Mouse (Mus musculus): ENCODE data around the gene Maml1. TPM values are rescaled to one million over a fixed set of nuclear protein-coding genes. Genes with fewer than 3 reads are reported as not detected.

Gene Maml1
- polyA plus RNA-seq, 1 experiment from 2014 or later = 1.5 TPM

GRCm38 (mm10) chr11:50228772-50229171, 63.3 kb downstream of the Maml1 start:
- Histone ChIP-seq H3K9ac (no peak overlapping the region), H3K27ac (replicated peaks) (peak overlapping the region; percentile 45), H3K4me2 (no peak overlapping the region), H3K4me3 (replicated peaks) (no peak overlapping the region), H3K36me3 (replicated peaks) (peaks cover 35% of the 10 kb centered on the region), H3K4me1 (replicated peaks) (peaks cover 62% of the 10 kb centered on the region), H3K27me3 (no peaks in the 10 kb centered on the region), H3K9me3 (replicated peaks) (no peaks in the 10 kb centered on the region)
- ATAC-seq (ENCODE audit: insufficient read depth) = no peak
- 53% methylated on average over 3 of the region's 3 CpGs for WGBS (ENCODE audit: insufficient replicate concordance)

DNA sequence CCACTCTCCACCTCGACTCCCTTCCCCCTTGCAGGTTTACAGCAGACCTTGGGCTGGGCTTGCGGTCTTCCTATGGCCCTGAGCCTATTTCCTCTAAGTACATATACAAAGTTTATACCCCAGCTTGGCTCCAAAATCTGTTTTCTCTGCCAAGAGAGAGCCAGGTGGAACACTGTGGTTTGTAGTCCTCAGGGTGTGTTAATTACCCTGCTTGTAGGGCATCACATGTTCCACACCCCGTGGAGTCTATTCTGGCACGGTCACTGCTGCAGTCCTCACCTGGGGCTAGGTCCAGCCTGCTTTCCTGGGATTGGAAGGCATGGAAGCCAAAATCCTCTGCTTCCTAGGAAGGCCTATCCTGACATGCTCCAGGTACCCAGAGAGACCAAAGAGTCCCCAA, 64.4 kb downstream of the Maml1 start:
- H3K9ac ChIP-seq = no peak overlapping the region
- no peaks in the 10 kb centered on the region for H3K9me3 ChIP-seq (replicated peaks)
- 82% methylated on average over 4 of the region's 4 CpGs for WGBS (ENCODE audit: insufficient replicate concordance)
- H3K4me2 ChIP-seq = peak overlapping the region; percentile 86
- peaks cover 72% of the 10 kb centered on the region for H3K4me1 ChIP-seq (replicated peaks)
- H3K4me3 ChIP-seq (replicated peaks) = no peak overlapping the region
- no peak for ATAC-seq (ENCODE audit: insufficient read depth)
- peak overlapping the region; percentile 97 for H3K27ac ChIP-seq (replicated peaks)
- no peaks in the 10 kb centered on the region for H3K27me3 ChIP-seq
- H3K36me3 ChIP-seq (replicated peaks) = peaks cover 24% of the 10 kb centered on the region

DNA sequence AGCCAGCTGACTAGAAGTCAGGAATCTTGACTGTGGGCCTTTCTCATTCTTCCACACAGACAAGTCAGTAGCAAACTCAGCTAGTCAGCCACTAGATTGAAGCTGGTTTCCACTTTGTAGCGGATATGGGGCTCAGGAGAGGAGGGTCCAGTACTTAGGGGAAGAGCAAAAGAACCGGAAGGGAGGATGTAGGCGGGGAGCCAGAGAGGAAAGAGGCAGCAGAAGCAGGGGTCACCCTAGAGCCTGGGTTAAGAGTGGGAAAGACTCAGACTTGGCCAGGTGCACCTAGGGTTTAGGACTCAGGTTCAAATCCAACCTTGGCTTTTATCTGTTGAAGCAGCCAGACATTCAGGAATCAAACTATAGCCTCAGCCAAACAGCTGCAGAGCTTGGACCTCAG, 64.9 kb downstream of the Maml1 start:
- H3K27ac ChIP-seq (replicated peaks) = peak overlapping the region; percentile 97

DNA sequence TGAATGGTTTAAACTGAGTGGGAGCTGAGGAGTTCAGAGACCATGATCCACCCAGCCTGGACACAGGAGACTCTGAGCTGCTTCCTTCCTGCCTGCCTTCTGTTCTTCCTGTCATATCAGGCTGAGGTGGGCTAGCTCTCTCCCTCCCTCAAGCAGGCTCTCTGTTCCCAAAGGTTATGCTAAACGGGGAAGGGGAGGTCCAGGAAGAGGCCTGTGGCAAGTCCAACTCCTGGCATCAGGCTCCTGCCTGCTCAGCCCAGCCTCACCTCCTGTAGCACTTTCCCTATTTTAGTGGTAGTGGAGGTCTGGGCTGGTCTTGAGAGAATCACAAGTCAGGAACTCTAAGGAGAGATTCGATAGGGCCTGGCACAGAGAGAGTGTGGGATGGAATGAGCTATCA, 65.7 kb downstream of the Maml1 start:
- no peaks in the 10 kb centered on the region for H3K9me3 ChIP-seq (replicated peaks)
- peak overlapping the region; percentile 97 for H3K27ac ChIP-seq (replicated peaks)
- peaks cover 11% of the 10 kb centered on the region for H3K36me3 ChIP-seq (replicated peaks)
- peaks cover 74% of the 10 kb centered on the region for H3K4me1 ChIP-seq (replicated peaks)
- ATAC-seq (ENCODE audit: insufficient read depth) = no peak
- 16% methylated on average over 2 of the region's 2 CpGs for WGBS (ENCODE audit: insufficient replicate concordance)
- H3K4me2 ChIP-seq = peak overlapping the region; percentile 86
- peak overlapping the region; percentile 99 for H3K9ac ChIP-seq
- peak overlapping the region; percentile 94 for H3K4me3 ChIP-seq (replicated peaks)
- no peaks in the 10 kb centered on the region for H3K27me3 ChIP-seq

More for the DNA sequence above, 64.9 kb downstream of the Maml1 start:
- no peaks in the 10 kb centered on the region for H3K9me3 ChIP-seq (replicated peaks)
- H3K27me3 ChIP-seq = no peaks in the 10 kb centered on the region
- H3K4me1 ChIP-seq (replicated peaks) = peaks cover 77% of the 10 kb centered on the region
- H3K4me2 ChIP-seq = peak overlapping the region; percentile 86
- H3K36me3 ChIP-seq (replicated peaks) = peaks cover 19% of the 10 kb centered on the region
- WGBS (ENCODE audit: insufficient replicate concordance) = 62% methylated on average over 3 of the region's 3 CpGs
- peak overlapping the region; percentile 94 for H3K4me3 ChIP-seq (replicated peaks)
- ATAC-seq (ENCODE audit: insufficient read depth) = no peak
- no peak overlapping the region; the same call in 1 of the 2 replicates for H3K9ac ChIP-seq

DNA sequence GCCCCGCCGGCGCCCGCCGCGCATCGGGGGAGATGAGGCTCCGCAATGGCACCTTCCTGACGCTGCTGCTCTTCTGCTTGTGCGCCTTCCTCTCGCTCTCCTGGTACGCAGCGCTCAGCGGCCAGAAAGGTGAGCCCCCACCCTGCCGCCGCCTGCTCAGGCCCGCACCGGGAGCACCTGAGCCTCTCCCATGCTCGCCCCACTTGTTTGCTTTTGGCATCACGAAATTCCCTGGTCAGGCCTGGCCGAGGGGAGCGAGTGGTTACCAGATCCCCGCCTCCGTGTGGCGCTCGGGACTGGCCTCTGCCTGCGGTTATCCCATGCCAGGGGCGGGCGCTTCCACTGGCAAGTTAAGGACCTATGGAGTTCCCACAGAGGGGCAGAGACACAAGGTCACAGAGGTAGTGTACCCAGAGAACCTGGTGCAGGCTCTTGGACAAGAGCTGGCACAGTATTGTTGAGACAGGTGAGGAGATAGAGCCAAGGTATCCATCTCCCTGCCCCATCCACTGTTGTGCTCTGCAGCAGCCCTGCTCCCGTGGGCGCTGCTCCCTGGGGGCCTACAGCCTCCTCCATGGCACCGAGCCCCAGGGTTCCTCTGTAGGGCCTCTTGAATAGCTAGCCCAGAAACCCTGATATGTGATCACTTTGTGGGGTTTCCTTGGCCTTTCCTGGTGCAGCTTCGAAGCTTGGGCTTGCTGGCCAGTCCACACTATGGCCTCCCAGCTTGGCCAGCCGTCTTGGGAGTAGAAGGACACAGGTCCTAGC, 66.3 kb downstream of the Maml1 start:
- ATAC-seq (ENCODE audit: insufficient read depth) = peak; percentile 7

DNA sequence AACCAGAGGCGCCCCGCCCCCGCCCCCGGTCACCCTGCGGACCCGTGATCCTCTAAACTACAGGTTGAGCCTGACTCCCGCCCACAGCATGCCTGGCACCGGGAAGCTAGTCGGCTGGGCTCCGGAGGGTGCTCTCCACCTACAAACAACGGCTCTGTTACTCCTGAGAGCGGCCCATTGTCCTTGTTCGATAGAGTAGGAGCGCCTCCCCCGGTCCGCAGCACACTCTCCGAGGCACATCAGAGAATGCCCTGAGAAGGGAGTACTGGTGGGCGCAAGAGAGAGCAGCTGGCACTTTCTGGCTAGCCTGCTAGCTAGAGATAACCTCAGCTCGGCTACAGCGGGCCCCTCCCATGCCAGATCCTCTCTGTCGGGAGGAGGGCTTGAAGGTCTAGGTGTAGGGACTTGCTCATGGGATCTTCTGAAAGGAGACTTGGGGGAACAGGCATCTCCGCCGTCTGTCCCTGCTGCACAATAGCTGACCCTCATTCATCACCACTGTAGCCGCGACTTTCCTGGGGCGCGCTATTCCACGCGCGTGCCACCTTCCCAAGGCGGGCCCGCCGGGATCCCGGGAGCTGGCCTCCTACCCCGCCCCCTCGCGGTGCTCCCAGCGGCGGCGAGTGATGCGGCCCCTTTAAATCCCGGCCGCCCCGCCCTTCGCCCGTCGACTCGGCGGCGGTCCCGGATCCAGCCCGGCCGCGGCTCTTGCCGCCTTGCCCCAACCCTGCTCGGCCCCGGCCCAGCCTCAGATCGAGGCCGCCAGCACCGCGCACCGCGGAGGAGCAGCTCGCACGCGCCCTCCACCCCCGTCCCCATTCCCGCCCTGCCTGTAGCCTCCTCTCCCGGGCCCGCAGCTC, 67.2 kb downstream of the Maml1 start:
- no peaks in the 10 kb centered on the region for H3K9me3 ChIP-seq (replicated peaks)
- WGBS (ENCODE audit: insufficient replicate concordance) = under 1% methylated on average over 70 of the region's 70 CpGs
- ATAC-seq (ENCODE audit: insufficient read depth) = peak; percentile 95

More for the DNA sequence above, 66.3 kb downstream of the Maml1 start:
- H3K9ac ChIP-seq = peak overlapping the region; percentile 99
- H3K27me3 ChIP-seq = no peaks in the 10 kb centered on the region
- H3K27ac ChIP-seq (replicated peaks) = peak overlapping the region; percentile 97
- peaks cover 71% of the 10 kb centered on the region for H3K4me1 ChIP-seq (replicated peaks)
- peaks cover 6% of the 10 kb centered on the region for H3K36me3 ChIP-seq (replicated peaks)
- no peaks in the 10 kb centered on the region for H3K9me3 ChIP-seq (replicated peaks)
- WGBS (ENCODE audit: insufficient replicate concordance) = under 1% methylated on average over 34 of the region's 34 CpGs
- H3K4me2 ChIP-seq = peak overlapping the region; percentile 86
- H3K4me3 ChIP-seq (replicated peaks) = peak overlapping the region; percentile 94

DNA sequence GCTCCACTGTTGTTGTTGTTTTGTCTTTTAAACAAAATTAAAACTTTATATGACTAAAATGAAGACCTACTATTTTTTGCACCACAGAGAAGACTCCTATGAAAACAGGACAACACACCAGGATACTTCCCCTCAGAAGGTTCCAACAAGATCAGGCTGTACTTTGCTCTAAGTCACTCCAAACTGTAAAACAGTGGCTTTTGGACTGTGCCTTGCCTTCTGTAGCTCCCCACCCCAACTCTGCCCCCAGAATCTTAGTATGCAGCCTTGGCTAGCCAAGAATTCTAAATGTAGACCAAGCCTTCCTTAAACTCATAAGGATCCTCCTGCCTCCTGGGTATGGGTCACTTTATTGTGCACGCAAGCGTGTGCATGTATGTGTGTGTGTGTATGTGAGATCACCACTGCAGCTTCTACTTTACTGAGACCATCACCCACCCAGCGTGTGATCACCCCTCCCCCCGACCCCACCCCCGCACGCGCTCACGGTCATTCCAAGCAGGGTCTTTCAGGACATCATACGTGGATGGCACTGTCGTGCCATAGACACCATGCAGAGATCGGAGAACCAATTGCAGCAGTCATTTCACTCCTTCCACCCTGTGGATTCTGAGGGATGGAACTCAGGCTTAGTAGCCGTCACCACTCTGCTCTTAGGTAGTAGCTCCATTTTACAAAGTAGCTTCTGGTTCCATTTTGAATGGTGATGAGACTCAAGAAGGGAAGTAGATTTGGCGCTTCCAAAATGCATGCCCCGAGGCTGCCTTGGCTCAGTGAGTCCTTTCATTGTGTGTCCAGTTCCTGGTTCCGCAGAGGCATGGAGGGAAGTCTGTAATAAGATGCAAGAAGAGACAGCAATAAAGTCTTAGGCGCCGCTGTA, 68.1 kb downstream of the Maml1 start:
- Histone ChIP-seq H3K9me3 (replicated peaks) (no peaks in the 10 kb centered on the region), H3K27me3 (no peaks in the 10 kb centered on the region), H3K4me3 (replicated peaks) (peak overlapping the region; percentile 94), H3K36me3 (replicated peaks) (no peaks in the 10 kb centered on the region; the same call in 1 of the 2 replicates), H3K4me1 (replicated peaks) (peaks cover 67% of the 10 kb centered on the region), H3K9ac (peak overlapping the region; percentile 99), H3K4me2 (peak overlapping the region; percentile 86), H3K27ac (replicated peaks) (peak overlapping the region; percentile 97)
- WGBS (ENCODE audit: insufficient replicate concordance) = 4% methylated on average over 17 of the region's 17 CpGs
- no peak for ATAC-seq (ENCODE audit: insufficient read depth)

More for the DNA sequence above, 67.2 kb downstream of the Maml1 start:
- Histone ChIP-seq H3K4me1 (replicated peaks) (peaks cover 67% of the 10 kb centered on the region), H3K27me3 (no peaks in the 10 kb centered on the region), H3K36me3 (replicated peaks) (no peaks in the 10 kb centered on the region; the same call in 1 of the 2 replicates), H3K4me3 (replicated peaks) (peak overlapping the region; percentile 94), H3K9ac (peak overlapping the region; percentile 99), H3K4me2 (peak overlapping the region; percentile 86), H3K27ac (replicated peaks) (peak overlapping the region; percentile 97)

DNA sequence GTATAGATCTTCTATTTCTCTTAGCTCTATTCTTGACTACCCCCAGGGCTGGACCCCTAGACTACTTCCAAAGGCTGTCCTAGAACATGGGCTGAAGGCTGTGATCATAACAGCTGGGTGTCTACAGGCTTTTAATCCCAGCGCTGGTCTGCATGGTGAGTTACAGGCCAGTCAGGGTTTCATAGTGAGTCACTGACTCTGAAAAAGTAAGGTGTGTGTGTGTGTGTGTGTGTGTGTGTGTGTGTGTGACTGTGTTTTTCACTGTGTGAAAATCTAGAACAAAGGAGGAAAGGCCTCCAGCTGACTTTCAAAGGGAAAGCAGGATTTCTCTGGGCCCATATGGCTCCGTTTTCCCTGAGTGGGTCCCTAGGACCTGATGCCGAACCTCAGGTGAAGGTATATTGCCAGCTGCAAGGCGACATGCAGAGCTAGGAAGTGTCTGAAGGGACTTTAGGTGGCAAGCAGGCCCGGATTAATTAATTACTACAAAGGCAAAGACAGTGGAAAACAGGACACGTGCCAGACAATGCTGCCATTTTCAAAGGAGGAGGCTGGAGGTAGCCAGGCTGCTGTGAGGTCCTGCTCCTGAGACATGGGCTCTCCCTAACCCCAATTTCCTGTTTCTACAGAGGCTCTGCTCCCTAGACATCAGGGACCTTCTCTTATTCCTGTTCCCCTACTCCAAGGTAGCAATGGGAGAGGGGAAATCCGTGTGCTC, 69.4 kb downstream of the Maml1 start:
- peak overlapping the region; percentile 99; the same call in 1 of the 2 replicates for H3K9ac ChIP-seq
- WGBS (ENCODE audit: insufficient replicate concordance) = 57% methylated on average over 7 of the region's 7 CpGs
- peaks cover 69% of the 10 kb centered on the region for H3K4me1 ChIP-seq (replicated peaks)
- peak overlapping the region; percentile 86 for H3K4me2 ChIP-seq
- H3K9me3 ChIP-seq (replicated peaks) = no peaks in the 10 kb centered on the region
- no peaks in the 10 kb centered on the region for H3K27me3 ChIP-seq
- peak overlapping the region; percentile 94 for H3K4me3 ChIP-seq (replicated peaks)
- peak overlapping the region; percentile 97; the same call in 1 of the 2 replicates for H3K27ac ChIP-seq (replicated peaks)
- H3K36me3 ChIP-seq (replicated peaks) = no peaks in the 10 kb centered on the region; the same call in 1 of the 2 replicates
- ATAC-seq (ENCODE audit: insufficient read depth) = no peak

- ATAC-seq (ENCODE audit: insufficient read depth) = no peak
- no peak overlapping the region for H3K4me2 ChIP-seq
- no peaks in the 10 kb centered on the region for H3K27me3 ChIP-seq
- WGBS (ENCODE audit: insufficient replicate concordance) = 31% methylated on average over 2 of the region's 2 CpGs
- H3K9ac ChIP-seq = no peak overlapping the region
- no peak overlapping the region for H3K4me3 ChIP-seq (replicated peaks)
- H3K9me3 ChIP-seq (replicated peaks) = no peaks in the 10 kb centered on the region
- peaks cover 74% of the 10 kb centered on the region for H3K4me1 ChIP-seq (replicated peaks)
- H3K27ac ChIP-seq (replicated peaks) = no peak overlapping the region
- no peaks in the 10 kb centered on the region; the same call in 1 of the 2 replicates for H3K36me3 ChIP-seq (replicated peaks)
Observed at GRCm38 (mm10) chr11:50219833-50220232, 72.3 kb downstream of the Maml1 start.

GRCm38 (mm10) chr11:50217811-50218210, 74.3 kb downstream of the Maml1 start:
- ATAC-seq (ENCODE audit: insufficient read depth) = no peak
- H3K4me2 ChIP-seq = no peak overlapping the region
- no peaks in the 10 kb centered on the region for H3K9me3 ChIP-seq (replicated peaks)
- peaks cover 68% of the 10 kb centered on the region for H3K4me1 ChIP-seq (replicated peaks)
- H3K27ac ChIP-seq (replicated peaks) = no peak overlapping the region
- no peaks in the 10 kb centered on the region; the same call in 1 of the 2 replicates for H3K36me3 ChIP-seq (replicated peaks)
- H3K4me3 ChIP-seq (replicated peaks) = no peak overlapping the region
- no peak overlapping the region for H3K9ac ChIP-seq
- H3K27me3 ChIP-seq = no peaks in the 10 kb centered on the region
- WGBS (ENCODE audit: insufficient replicate concordance) = 77% methylated on average over 4 of the region's 4 CpGs
